Mouse (Mus musculus) natural killer cell, adult 2 months (primary cell): ENCODE measurements around the gene Panx2.

Source experiments
- DNase-seq, 2 experiments: peaks; one replicate each; pipeline ENCODE4 v3.0.0; 2022; ENCODE audit warnings: low spot score in 2 of 2

The Panx2 gene

DNA sequence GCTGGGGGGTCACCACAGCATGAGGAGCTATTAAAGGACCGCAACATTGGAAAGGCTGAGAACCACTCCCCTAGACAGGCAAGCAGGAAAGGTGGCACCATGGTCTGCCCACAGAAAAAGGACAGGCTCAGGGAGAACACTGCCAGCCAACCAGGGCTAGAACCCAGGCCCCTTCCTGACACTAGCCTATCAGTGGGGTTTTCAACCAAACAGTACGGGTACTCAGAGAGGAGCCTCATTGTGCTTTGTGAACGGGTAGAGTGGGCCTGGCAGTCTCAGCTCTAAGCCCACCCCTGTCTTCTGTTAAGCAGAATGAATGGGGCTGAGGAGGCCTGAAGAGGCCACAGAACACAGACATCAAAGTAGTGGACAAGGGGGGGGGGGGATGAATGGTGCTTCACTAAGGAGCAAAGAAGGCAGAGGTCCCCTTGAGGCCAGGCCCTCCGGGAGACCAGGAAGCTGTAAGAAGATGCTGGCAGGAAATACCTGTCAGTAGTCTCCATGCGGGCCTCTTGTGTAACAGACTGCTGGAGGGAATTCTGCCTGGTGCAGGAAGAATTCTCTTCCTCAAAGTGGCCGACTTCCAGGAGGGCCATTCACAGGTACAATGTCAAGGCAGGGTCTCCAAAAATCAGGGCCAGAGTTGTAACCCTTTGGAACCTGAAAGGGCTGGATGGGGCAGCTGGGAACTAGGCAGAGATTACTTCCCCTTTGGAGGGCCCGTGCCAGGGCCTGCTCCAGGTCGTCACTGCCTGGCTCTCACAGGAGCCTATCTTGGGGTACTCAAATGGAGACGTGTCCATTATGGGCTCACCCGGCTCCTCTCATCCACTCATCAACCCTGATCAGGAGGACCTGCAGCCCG lies 15.3 kb downstream of the Panx2 start, which contains the start of gene Trabd:
Trabd (plus strand) TSS at position 512 of the 865 bp plus-strand sequence.
- DNase-seq, result no peak

DNA sequence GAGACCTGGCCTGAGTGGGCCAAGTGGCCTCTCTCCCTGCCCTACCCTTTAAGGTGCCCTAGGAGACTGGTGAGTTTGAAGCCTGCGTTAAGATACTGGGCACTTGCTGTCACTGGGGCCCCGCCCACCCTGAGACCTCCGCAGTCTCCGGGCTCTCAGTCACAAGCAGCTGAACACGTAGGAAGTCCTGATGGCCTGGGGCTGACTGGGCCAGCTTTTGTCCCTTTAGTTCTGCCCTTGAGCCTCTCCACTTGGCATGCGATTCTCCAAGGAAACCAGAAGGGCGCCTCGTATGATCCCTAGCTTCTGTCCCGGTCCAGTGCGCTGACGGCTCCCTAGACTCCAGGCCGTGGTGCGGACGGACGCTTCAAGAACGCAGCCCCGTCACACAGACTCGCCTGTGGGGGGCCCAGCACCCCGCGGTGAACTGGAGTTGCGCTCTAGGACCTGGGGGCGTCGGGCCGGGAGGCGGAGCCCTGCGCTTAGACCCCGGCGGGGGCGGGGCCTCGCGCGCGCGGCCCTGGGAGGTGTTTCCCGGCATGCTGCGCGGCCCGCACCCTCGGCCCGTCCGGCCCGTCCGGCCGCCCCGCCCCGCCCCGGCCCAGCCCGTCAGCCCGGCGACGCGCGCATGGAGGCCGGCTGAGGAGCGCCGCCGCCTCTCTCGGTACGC lies 16.1 kb downstream of the Panx2 start:
- DNase-seq, result peak; percentile 71 to 82

DNA sequence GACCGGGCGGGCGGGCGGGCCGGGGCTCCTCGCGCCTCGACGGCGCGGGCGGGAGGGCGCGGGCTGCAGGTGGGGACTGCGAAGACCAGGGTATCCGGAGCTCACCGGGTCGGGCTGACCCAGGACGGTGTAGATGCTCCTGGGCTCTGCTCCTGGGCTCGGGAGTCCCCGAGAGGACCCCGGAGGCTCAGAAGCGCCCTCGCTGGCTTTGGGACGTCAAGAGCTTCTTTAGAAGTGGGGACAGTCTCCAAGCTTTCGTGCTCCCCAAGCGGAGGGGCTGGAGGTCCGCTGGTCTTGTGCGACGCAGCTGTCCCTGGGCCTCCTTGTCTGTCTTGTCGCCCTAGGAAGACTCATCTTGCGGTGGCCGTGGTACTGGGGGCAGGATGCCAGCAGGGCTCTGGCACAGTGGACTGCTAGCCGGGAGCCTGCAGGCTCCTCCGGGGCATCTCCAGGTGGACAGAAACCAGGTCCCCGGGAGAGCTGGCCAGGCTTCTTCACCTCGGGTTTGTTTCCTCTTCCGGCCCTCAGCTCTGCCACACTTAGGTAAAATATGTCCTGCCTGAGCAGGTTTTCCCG lies 16.7 kb downstream of the Panx2 start:
- peak; percentile 24 to 25 for DNase-seq

DNA sequence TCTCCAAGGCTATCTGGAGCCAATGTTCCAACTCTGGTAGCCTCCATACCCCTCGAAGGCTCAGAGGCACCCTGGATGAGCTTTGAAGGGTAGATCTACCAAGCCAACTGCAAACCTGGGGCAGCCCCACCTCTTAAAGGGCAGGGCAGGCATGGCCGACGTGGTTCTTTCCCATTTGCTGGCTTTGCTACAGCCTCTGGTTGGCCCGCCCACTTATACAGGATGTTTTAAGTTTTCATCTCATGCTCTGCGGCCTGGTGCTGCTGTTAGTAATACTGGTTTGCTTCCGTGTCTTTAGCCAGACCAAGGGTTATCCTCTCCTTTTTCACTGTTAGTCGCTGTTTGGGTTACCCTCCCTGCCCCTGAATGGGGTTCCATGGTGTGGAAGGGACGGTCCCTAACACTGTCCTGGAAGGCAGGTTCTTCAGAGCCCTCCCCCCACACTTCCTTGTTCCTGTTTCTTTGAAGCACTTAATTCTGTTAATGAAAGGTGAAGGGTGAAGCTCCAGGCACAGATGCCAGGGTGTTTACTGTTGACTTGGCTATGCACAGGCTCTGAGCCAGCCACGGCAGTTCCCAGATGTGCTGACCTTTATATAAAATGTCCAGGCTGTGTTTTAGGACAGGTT lies 18.8 kb downstream of the Panx2 start:
- peak; percentile 72 to 78 for DNase-seq

DNA sequence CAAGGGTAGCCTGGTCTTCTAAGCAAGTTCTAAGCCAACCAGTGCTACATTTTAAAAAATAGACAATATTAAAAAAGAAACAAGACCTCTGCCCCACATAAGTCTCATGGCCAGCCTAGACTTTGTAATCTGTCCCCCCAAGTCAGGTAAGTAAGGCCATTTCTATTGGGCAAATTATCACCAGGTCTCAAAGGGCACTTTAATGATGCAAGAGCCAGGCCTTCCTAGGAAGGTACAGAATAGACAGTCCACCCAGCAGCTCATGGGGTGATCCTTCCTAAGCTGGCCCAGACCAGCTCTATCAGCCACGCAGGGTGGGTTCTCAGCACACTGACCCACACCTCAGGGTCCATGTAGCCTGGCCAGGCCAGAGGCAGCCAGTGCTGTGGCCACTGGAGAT lies 24.4 kb downstream of the Panx2 start:
- DNase-seq, result no peak

DNA sequence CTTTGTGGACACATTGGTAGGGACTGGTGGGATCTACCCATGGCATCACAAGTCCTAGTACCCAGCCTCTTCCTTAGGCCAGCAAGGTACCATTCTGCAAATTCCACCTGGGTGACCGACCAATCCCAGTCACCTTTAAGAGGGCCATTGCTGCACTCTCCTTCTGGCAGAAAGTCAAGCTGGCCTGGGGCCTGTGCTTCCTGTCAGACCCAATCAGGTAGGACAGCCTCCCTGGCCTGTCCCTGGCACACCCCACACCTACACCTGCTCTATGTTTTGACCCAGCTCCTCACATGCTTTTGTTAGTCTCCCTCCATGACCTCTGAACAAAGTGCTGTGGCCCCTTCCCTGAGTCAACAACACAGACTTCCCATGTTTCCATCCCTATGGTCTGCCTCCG lies 25.3 kb downstream of the Panx2 start:
- no peak for DNase-seq

DNA sequence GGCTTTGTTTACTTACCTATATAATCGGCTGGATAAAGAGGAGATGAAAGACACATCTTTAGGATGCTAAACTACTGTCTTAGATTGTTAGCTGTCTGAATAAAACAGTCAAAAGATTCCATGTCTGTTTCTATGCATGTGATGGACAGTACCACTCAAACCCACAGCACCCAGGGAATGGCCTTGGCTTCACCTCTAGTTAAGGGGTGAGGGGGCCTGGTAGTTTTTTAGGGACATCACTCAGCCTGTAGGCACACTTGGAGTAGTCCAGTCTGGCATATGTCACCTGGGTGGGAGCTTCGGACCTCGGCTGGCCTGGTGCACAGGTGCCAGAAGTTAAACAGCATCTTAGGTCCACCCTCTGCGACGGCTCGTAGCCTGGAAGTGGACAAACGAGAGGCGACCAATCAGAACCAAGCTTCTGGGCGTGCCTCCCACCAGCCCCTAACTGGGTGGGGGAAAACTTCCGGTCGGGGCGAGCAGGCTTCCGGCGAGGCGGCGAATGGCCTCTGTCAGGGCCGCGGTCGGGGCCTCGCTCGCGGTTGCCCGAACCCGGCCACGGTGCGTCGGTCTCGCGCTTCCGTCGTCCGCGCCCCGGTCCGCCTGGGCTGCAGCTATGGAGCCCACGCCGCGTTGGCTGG lies 29.2 kb downstream of the Panx2 start, which contains the start of gene Selenoo:
Selenoo (plus strand) TSS at position 478 of the 641 bp plus-strand sequence.
- peak; percentile 77 to 81 for DNase-seq

DNA sequence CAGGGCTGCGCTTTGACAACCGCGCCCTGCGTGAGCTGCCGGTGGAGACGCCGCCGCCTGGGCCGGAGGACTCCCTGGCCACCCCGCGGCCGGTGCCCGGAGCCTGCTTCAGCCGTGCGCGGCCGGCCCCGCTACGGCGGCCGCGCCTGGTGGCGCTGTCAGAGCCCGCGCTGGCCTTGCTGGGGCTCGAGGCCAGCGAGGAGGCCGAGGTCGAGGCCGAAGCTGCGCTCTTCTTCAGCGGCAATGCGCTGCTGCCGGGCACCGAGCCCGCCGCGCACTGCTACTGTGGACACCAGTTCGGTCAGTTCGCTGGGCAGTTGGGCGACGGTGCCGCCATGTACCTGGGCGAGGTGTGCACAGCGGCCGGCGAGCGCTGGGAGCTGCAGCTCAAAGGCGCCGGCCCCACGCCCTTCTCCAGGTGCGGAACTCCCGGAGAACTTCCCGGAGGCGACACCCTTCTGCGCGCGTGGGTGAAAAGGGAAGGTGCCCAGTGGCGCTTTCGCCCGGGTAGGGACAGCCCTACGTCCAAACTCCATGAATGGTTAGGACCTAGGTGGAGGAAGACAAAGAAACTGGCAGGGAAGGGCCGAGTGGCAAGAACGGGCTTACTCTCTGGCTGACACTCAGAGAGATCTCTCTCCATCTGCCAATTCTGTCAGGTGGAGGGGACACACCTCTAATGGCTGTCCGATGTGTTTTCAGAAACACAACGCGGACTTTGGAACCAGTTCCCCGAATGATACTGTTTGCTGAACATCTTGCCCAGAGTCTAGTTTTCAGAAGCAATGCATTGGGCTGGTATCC lies 29.9 kb downstream of the Panx2 start:
- DNase-seq, result no peak

DNA sequence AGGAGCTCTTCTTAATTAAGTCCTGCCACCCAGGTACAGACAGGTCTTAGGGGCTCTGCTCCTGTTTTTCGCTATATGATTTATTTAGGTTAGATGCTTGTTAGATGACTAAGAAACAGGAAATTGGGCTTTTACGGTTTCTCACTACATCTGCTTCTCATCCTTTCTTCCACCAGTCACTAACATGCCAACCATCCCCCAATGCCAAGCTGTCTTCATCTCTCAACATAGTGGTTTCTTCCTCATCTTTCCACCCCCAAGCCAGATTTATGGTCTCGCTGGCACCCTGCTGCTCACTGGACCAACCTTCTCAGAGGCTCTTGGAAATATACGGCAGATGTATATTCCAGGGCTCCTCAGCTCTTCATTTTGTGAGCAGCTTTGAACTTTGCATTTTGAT lies 31.1 kb downstream of the Panx2 start:
- DNase-seq, result no peak

DNA sequence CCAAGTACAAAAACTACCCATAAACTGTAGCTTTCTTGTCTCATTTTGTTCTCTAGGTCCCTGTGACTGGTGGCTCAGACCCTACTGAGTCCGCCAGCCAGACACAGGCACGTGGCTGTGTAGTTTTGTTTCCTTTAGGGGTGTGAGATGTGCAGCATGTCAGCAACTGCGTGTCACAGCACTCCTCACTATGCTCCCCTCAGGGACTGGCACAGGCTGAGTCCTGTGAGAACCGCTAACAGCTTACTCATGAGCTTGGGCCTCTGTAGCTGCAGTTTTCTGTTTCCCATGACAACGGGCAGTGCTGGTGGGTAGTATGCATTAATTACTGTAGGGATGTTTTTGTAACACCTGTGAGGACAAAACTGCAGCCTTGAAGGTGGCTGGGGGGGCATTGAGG lies 32.6 kb downstream of the Panx2 start:
- DNase-seq, result no peak

DNA sequence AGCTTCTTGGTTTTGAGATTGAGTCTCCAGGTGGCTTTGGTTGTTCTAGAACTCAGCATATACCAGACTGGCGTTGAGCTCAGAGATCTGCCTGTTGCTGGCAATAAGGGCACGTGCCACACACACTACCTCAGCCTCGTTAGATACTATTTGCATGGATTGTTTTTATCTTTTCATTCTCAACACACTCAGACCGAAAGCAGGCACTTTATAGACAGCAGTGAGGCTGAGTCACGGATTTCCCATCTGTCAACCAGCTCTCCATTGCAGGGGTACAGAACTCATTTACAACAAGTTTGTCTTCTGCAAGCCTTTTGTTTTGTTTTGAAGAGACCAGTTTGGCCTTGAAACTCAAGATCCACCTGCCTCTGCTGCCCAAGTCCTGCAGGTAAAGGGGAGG lies 37.9 kb downstream of the Panx2 start:
- no peak for DNase-seq

DNA sequence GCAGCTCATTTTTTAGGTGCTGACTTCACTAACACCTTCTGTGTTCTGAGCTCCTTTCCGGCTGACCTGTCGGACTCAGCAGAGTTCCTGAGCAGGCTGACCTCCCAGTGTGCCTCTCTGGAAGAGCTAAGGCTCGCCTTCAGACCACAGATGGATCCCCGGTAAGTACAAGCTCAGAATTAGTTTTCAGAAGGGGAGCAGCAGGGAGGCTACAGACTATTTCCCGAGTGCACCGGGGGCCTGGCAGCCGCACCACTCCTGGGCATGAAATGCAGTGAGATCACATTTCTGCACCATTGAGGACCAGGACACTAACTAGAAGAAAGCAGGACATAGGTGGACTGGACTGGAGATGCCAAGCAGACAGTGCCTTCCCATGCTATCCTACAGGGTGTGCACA lies 39.1 kb downstream of the Panx2 start:
- DNase-seq, result no peak

DNA sequence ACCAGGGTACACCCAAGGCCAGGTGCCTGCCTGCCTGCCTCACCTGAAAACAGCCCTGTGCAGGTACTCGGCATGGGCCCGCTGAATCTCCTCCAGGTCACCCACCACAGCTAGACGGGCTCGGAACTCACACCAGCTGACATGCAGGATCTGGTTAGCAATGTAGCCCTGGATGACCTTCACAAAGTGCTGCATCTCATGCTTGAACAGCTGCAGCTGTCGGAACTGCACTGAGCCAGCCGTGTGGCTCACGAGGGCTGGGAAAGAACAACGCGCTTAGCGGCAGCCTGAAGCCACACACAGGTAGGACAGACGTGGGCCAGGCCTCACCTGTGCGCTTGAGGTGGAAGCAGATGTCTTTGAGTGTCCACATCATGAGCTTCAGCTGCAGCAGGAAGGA lies 41.3 kb downstream of the Panx2 start:
- DNase-seq, result no peak

DNA sequence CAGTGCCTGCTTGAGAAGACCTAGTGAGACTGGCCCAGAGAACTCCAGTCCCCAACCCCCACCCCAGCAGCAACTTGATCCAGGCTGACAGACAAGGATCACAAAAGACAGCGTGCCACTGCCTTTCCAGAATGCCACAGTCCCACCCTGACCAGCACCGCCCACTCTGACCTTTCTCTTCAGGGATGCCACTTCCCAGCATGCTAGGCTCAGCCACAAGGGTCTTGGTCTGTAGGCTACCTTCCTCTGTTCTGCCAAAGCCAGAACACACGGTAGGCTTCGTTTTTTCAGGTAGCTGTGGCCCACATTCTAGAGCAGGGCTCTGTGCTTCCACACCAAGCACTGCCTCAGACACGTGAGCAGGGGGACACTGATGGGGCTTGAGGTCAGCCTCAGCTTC lies 43.1 kb downstream of the Panx2 start:
- DNase-seq, result no peak

DNA sequence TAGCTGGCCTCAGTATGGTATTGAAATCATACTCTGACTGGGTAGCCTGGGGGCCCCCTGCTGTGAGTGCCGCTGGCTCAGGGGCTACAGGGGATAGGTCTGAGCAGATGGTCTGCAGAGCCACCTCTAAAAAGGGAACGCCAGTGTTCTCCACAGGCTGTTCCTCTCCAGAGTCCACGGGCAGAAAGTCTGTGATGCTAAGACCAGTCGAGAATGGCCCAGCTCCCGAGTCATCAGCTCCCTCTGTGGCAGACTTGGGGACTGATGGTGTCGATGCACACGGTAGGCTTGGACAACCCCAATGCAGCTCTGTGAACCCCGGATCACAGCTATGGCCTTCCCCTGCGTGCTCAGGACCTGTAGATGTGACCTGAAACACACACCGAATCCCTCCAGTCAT lies 44.4 kb downstream of the Panx2 start:
- DNase-seq, result no peak

DNA sequence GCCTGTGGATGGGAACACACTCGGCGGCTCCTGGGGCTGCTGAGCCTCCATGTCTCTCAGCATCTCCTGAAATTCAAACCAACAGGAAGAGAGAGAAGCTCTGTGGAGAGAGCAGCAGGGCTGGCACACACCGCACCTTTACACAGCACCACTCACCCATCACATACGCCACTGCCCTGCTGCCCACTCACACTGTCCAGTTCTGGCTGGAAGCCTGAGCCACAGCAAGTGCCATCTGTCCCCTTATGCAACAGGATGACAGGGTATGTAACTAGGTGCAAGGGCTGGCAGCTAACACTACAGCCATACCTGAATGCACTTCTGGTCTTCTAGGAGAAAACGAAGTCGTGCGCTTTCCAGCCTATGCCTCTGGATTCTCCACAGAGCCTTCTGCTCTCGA lies 44.9 kb downstream of the Panx2 start:
- DNase-seq, result no peak

DNA sequence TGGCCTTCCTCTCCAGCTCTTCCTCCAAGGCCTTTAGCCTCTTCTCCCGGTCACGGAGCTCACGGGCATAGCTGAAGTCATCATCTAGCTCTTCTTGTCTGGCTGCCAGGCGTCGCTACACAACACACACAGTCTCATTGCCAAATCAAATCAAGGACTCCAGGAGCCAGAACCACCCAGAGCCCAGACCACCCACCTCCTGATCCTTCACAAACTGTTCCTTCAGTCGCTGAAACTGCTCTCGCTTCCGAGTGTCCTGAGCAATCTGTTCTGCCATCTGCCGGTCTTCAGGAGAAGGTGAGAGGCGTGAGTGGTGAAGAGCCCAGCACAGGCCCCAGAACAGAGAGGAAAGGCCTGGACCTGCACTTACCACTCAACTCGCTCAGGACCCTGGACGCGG lies 46.5 kb downstream of the Panx2 start:
- DNase-seq, result no peak

DNA sequence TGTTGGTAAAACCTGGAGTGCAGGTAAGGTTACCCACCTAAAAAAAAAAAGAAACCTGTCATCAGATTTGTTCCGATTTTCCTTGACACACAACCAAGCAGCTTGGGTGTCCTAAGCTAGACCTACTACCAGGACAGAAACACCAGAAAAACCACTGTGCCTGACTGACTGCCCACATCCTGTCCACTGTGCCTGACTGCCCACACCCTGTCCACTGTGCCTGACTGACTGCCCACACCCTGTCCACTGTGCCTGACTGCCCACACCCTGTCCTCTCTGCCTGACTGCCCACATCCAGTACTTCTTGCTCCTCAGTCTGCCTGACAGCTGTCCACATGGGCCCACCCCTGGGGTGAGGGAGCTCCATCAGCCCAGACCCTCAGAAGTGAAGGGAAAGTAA lies 47.4 kb downstream of the Panx2 start:
- peak; percentile 24 to 51 for DNase-seq

DNA sequence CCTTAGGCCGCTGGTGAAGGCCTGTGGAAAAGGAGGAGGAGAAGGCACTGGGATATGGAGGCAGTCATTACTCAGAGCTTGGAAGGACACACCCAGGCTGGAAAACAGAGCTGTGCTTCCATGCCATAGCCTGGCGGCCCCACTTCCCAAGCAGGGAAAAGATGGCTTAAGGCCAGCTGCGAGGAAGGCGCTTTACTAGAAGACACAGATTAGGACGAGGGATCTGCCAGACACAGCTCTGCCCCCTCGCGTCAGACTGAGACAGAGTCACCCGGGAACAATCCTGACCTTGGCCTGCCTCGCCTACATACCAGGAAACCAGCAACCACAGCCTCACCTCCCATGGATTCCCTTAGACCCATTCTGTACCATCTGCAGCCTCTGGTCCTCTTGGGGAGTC lies 50.6 kb downstream of the Panx2 start:
- no peak for DNase-seq

DNA sequence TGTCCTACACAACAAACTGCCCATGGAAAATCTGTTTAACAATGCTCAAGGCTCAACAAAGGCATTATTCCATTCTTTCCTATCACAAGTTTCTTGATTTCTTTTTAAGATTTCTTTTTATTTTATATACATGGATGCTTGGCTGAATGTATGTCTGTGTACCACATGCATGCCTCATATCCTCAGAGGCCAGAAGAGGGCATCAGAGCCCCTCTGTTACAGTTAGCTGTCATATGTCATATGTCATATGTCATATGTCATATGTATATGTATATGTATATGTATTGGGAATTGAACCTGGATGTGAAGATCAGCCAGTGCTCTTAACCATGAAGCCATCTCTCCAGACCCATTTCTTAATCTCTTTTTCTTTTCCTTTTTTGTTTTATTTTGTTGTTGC lies 58.5 kb downstream of the Panx2 start:
- DNase-seq, result peak in 1 of 2 experiments; percentile 38
